Mouse (Mus musculus) testis, adult 2 months (tissue): ENCODE measurements around the gene Slit3. TPM values are rescaled to one million over a fixed set of nuclear protein-coding genes. Genes with fewer than 3 reads are reported as not detected.

ENCODE experiments used
- H3K27ac ChIP-seq: fragments of 200-500 bp; 2 replicates; pipeline ENCODE4 v1.5.1; 2012; ENCODE audit warnings: low read depth, low read length; ENCODE audit not compliant: control insufficient read depth, insufficient read depth
- H3K27me3 ChIP-seq: fragments of 200-500 bp; 2 replicates; pipeline ENCODE4 v1.6.1; 2012; ENCODE audit warnings: mild to moderate bottlenecking, low read length, moderate library complexity; ENCODE audit not compliant: control insufficient read depth, insufficient read depth
- H3K36me3 ChIP-seq: fragments of 200-500 bp; 2 replicates; pipeline ENCODE4 v1.6.1; 2012; ENCODE audit warnings: mild to moderate bottlenecking, low read length; ENCODE audit not compliant: control insufficient read depth, insufficient read depth
- H3K4me1 ChIP-seq: fragments of 200-500 bp; 2 replicates; pipeline ENCODE4 v1.6.1; 2012; ENCODE audit warnings: low read length; ENCODE audit not compliant: control insufficient read depth, insufficient read depth
- H3K4me3 ChIP-seq: fragments of 200-500 bp; 2 replicates; pipeline ENCODE4 v1.5.1; 2012; ENCODE audit warnings: low read depth, mild to moderate bottlenecking, low read length, moderate library complexity, mixed read lengths; ENCODE audit not compliant: control insufficient read depth
- CTCF ChIP-seq: fragments of 200-500 bp; IDR thresholded peaks from 2 replicates; pipeline ENCODE4 v1.5.1; 2012; ENCODE audit warnings: low read depth, mild to moderate bottlenecking, inconsistent platforms, low read length, moderate library complexity; ENCODE audit not compliant: control insufficient read depth, insufficient read depth, insufficient replicate concordance
- POLR2A ChIP-seq: fragments of 200-500 bp; IDR thresholded peaks from 2 replicates; pipeline ENCODE4 v1.6.1; 2012; ENCODE audit warnings: low read depth, mild to moderate bottlenecking, inconsistent platforms, low read length, moderate library complexity; ENCODE audit not compliant: control insufficient read depth
- polyA plus RNA-seq: library from polyadenylated mRNA; depleted of rRNA; stranded (reverse); fragments of >200 nt; gene quantifications from 2 replicates; pipeline ENCODE4 v1.2.3, GENCODE M21; 2012

Gene Slit3
- polyA plus RNA-seq, 1 experiment: 8.4 TPM

DNA sequence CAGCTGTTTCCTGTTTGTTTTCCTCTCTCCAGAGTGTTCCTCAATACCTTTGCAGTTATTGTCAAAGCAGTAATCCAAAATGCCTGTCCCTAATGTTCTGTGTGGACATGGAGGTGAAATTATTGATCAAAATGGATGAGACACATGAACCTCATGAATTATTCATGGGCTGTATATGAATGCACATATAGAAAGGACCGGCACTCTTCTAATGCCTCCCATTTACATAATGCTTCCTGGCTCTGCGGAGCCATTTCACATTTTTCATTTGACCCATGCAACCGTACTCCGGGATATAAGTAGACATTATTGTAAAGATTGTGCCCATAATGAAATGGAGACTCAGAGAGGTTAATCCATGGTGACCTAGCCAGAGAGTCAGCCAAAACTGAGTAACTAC lies 333.8 kb downstream of the Slit3 start:
- Histone ChIP-seq H3K4me3 (no peak overlapping the region), H3K27ac (no peak overlapping the region), H3K4me1 (no peaks in the 10 kb centered on the region), H3K36me3 (no peaks in the 10 kb centered on the region), H3K27me3 (no peaks in the 10 kb centered on the region)
- TF ChIP-seq CTCF: no peak
- no peak for TF ChIP-seq POLR2A

DNA sequence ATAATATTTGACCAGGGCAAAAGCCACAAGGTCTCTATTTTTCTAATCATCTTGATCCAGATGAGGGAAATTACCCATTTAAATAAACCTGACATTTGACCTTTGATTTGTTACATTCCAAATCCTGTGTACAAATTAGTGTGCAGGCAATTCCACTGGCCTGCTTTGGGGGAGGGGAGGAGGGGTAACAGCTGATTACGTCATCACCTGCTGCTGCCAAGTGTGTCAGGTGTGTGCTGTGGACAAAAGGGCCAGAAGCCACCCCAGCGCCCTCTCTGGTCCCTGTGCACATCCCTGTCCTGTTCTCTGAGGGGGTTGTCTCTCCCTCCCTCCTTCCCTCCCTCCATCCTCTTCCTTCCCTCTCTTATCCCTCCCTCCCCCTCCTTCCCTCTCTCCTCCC lies 337.0 kb downstream of the Slit3 start:
- TF ChIP-seq POLR2A (no peak), CTCF (no peak)

DNA sequence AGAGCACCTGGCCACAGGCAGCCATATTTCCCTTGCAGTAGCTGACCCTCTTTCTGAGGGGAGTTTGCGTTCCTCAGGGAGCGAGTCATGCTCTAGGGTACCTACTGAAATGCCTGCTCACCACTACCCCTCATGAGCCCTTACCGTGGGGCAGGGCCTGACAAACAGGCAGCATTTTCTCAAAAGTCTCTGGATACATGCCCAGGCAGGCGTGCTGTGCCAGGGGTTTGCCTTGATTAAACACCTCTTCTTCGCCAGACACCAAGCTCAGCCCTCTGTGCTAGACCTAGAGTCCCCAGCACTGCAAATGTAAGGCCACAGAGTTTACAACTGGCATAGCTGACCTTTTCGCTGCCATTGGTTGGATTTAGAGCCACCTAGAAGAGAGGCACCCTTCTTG lies 345.7 kb downstream of the Slit3 start:
- Histone ChIP-seq H3K4me1 (no peaks in the 10 kb centered on the region), H3K27me3 (no peaks in the 10 kb centered on the region), H3K27ac (no peak overlapping the region), H3K4me3 (no peak overlapping the region), H3K36me3 (no peaks in the 10 kb centered on the region)
- TF ChIP-seq POLR2A (no peak), CTCF (no peak)

More for the DNA sequence above, 337.0 kb downstream of the Slit3 start:
- Histone ChIP-seq H3K36me3 (no peaks in the 10 kb centered on the region), H3K27ac (no peak overlapping the region), H3K4me1 (no peaks in the 10 kb centered on the region), H3K27me3 (no peaks in the 10 kb centered on the region), H3K4me3 (no peak overlapping the region)

DNA sequence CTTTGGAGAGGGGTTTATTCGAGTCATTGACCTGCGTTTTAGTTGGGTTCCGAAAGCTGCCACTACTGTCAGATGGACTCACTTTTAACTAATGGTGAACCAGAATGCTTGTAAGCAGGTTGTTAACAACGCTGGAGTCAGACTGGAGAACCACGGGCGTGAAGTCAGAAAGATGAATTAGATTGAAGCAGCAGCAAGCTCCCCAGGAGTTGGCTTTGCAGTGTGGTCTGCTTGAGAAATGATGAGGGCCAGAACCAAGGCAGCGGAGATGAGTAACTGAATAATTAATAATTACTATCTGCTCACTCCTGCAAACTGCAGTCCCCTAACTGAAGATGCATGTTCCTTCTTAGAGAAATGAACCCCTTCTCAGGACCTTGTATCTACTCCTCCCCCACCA lies 347.8 kb downstream of the Slit3 start:
- H3K4me3 ChIP-seq: no peak overlapping the region
- H3K27ac ChIP-seq: no peak overlapping the region
- H3K36me3 ChIP-seq: no peaks in the 10 kb centered on the region
- no peak for TF ChIP-seq CTCF
- no peak for TF ChIP-seq POLR2A
- no peaks in the 10 kb centered on the region for H3K4me1 ChIP-seq
- no peaks in the 10 kb centered on the region for H3K27me3 ChIP-seq

DNA sequence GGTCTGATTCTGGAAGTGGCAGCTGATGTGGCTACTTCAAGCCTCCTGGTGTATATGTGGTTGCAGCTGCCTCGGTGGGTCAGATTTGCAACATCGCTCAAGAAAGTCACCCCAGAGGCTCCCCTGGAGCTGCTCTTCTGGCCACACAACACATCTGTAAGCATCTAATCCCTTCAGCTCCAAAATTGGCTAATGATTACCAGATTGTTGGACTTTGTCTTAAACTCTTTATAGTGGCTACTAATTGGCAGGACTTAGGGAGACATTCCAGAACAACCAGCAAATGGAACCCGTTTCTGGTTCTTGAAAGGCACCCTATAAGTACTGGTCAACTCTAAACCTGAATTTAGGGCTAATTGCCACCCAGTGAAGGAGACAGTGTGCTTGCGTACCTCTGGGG lies 348.9 kb downstream of the Slit3 start:
- no peak overlapping the region for H3K4me3 ChIP-seq
- no peaks in the 10 kb centered on the region for H3K27me3 ChIP-seq
- TF ChIP-seq POLR2A (no peak), CTCF (no peak)
- H3K27ac ChIP-seq: no peak overlapping the region
- H3K36me3 ChIP-seq: no peaks in the 10 kb centered on the region
- no peaks in the 10 kb centered on the region for H3K4me1 ChIP-seq

DNA sequence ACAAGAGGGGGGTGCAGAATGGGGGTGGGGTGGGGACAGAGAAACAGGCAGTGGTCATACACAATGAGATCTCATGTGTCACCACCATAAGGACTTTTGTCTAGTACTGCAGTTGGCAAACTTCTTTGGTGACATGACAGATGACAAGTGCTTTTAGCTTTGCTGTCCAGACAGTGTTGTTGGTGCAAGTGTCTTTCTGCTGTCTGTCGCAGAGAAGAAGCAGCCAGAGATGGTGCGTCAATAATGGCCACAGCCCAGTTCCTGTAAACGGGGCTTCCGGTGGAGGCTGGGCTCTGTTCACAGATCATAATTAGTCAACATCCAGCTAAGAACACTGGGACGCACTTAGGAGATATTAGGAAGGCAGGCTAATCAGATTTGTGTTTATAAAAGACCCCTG lies 349.8 kb downstream of the Slit3 start:
- H3K4me1 ChIP-seq: no peaks in the 10 kb centered on the region
- no peak overlapping the region for H3K27ac ChIP-seq
- no peak for TF ChIP-seq POLR2A
- no peak for TF ChIP-seq CTCF
- H3K27me3 ChIP-seq: no peaks in the 10 kb centered on the region
- no peaks in the 10 kb centered on the region for H3K36me3 ChIP-seq
- no peak overlapping the region for H3K4me3 ChIP-seq

DNA sequence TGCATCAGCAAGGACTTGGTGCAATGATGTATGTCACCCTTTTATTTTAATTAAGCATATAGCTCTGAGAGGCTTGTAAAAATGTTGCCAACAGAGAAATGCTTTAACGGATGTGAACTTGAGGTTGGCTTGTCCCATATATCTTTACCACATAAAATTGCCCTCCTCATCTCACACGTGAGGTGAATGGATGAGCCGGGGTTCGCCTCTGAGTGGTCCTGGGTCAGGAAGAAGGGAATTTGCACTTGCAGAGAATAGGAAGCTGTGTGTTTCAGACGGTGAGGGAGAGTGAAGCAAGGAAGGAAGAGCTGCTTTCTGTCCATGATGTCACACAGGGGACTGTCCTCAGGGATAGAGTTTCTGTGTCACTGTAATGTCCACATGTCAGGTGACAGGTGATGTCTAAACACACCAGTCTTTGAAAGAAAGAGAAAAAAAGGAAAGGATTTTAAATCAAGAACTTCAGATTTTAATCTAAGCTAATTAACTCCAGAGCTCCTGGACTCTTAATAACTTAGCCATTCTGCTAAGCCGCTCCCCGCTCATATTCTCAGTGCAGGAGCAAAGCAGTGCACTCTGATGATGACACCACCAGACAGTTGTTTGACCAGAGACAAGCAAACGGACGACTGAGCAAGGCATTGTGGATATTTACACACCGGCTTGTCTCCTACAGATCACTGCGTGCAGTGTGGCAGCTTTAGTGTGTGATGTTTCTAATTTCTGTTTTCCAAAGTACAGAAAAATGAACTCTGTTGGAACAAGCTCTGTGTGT lies 352.0 kb downstream of the Slit3 start:
- no peaks in the 10 kb centered on the region for H3K36me3 ChIP-seq
- H3K27me3 ChIP-seq: no peaks in the 10 kb centered on the region
- TF ChIP-seq CTCF (no peak), POLR2A (no peak)
- no peaks in the 10 kb centered on the region for H3K4me1 ChIP-seq
- no peak overlapping the region for H3K27ac ChIP-seq
- no peak overlapping the region for H3K4me3 ChIP-seq
